Mouse (Mus musculus): Measurements from ENCODE around the gene Guca1b.
"Not testable (repeated sequence)": the region's sequence is repeated elsewhere in the genome, so short reads cannot be mapped to it uniquely, and the experiment has no call there.

Guca1b gene

DNA sequence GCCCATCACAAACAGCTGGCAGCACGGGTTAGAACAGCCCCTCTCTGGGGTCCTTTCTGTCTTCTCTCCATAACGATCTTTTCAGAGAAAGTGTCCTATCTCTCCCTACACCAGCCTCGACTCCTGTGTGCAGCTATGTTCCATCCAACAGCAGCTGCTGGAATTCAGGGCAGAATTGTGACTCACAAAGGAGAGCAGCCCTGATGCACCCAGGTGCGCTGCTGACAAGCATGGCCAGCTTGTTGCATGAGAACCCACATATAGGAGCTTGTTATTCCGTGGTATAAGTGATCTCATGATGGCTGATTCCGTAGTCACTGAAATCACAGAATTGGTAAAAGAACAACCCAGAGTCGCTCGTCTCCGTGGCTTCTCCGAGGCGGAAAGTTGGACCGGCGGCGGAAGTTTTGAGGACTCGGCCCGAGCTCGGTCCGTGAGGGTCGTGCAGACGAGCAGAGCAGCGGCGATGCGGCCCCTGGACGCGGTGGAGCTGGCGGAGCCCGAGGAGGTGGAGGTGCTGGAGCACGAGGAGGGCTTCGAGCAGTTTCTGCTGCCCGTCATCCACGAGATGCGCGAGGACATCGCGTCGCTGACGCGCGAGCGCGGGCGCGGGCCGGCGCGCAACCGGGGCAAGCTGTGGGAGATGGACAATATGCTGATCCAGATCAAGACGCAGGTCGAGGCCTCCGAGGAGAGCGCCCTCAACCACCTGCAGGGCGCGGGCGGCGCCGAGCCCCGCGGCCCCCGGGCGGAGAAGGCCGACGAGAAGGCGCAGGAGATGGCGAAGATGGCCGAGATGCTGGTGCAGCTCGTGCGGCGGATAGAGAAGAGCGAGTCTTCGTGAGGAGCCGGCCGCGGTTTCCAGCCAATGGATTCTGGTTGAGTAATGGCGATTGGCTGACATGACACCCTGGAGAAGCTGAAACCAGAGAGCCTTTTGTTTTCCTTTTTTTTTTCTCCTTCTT lies 25.0 kb downstream of the Guca1b start:
- DNase-seq, result peak; percentile 30 to 32

DNA sequence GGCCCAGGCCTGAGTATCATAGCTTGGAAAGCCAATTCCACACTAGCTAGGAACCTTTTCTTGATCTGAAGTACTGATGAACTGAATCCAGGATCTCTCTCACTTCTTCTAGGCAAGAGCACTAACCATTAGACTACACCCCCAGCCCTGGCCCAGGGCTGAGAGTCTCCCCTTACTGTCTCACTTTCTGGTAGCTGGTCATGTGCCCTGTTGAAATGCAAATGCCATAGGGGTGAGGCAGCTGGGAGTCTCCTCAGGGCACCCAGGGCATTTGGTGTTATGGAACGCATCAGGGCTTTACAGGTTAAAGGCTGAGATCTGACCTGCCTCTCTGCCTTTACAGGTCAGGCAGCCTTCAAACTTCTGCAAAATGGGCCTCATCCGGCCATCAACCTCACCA lies 35.0 kb downstream of the Guca1b start:
- no peak for DNase-seq

DNA sequence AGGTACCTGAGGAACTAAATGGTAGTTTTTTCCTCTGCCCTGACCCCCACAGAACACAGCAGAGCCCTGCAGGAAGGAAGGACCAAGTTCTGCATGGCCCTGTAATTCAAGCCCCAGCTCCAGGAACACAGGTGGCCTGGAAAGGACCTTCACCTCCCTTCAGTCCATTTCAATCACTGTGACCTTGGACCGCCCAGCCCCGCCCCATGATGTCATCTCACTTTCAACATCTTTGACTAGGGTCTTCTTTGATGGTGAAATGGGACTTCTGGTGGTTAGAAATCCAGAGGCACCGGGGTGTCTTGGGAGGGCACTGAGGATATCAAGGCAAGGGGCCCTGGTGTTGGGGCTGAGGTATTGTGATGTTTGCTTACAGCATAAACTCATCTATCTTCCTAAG lies 36.4 kb downstream of the Guca1b start:
- no peak for DNase-seq

DNA sequence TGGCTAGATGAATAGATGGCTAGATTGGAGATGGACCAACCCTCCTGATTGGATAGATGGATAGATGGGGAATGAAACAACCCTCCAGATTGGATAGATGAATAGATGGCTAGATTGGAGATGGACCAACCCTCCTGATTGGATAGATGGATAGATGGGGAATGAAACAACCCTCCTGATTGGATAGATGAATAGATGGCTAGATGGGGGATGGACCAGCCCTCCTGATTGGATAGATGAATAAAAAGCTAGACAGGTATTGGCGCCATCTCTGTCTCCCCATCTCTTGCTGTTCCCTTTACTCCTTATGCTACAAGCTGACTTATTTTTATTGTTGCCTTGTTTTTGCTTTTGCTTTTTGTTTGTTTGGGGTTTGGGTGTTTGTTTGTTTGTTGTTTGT lies 37.4 kb downstream of the Guca1b start:
- not testable (repeated sequence) for DNase-seq

DNA sequence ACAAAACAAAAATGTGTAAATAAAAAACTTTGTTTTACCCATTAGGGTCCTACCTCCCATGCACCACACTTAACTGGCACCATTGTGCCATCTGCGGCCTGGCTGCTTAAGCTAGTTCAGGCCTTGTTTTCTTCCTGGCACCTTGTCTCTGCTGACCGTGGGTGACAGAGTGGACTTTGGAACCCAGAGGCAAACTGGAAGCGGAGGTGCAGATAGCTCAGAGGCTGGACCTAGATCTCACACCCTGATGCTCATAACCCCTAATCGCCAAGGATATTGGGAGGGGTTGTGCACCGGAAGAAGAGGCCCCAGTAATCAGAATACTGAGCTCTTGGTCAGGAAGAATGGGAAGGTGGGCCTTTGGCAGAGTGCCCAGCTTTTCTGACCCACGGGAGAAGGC lies 39.0 kb downstream of the Guca1b start:
- no peak for DNase-seq

DNA sequence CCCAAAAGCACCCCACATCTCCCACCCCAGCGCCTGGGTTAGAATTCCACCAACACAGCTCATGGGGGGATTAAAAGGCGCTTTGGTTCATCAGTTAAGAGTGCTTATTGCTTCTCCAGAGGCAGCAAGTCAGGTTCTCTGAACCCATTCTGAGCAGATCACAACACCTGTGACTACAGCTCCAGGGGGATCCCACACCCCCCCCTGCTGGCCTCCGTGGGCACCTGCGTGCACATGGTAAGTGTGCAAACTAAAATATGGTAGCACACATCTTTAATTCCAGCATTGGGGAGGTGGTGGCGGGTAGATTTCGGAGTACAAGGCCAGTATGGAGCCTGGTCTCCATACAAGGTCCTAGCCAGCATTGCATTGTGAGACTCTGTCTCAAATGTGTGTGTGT lies 42.1 kb downstream of the Guca1b start:
- no peak for DNase-seq

DNA sequence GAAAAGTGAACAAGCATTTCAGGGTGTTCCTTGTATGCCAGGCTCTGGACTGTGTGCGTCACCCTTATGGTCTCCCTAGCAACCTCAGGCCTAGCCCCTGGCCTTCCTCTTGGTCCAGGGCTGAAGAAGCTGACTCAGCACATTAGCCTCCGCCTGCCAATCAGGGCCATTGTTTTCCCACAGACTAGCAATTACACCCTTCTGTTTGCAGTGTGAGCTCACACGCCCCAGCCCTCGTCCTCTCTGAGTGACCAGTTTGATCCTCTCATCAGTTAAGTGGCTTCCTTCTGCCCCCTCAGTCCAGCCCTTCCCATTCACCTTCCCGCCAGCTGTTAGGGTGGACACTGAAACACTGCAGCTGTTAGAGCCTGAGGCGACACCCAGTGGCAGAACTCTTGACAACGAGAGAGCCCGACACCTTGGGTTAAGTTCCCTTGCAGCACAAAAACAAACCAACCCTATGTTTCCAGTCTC lies 43.7 kb downstream of the Guca1b start:
- DNase-seq, result no peak

DNA sequence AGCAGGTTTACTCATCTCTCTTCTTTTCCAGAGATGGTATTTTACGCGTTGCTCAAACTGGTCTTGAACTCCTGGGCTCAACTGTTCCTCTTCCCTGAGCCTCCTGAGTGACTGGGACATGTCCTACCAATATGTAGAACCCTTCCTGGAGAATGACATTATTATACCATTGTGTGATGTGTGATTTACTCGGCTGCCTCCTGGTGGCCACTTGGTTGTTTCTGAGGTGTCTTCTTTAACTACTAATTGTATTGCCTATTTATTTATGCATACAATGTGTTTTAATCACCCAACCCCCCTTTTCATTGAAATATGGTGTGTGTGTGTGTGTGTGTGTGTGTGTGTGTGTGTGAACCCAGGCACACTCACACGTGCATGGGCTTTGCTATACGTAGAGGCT lies 45.6 kb downstream of the Guca1b start:
- no peak for DNase-seq

DNA sequence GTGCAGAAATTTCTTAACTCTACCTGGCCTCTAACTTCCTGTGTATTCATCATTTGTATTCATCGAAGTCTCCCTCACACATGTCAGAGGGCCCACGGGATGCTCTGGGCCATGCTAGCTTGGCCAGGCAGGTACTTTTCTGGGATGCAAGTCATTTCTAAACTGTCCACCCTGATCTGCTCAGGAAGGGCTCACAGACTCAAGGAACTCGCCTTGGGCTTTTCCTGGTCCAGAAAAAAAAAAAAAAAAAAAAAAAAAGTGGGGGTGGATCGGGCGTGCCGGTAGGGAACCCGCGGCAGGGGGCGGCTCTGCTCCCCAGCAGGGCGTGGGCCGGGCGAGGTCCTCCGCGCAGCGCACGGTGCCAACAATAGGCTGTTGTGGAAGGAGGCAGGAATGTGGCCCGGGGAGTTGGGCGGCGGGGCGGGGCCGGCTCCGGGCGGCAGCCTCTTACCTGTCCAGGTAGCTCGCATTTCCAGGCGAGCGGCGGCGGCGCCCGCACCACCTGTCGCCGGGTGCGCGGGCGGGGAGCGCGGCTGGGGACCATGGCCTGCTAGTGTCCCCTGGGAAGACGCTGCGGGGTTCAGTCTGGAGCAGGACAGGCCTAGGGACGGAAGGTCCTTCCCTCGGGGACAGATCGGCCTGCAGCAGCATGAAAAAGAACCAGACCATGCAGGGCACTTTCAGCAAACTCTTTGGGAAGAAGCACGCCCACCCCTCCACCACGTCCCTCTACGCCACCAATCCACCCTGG lies 51.1 kb downstream of the Guca1b start, which contains the start of gene AI661453:
Gene AI661453 (plus strand): TSS at position 460 of the 751 bp plus-strand sequence.
- peak in 1 of 2 experiments; percentile 33 for DNase-seq

DNA sequence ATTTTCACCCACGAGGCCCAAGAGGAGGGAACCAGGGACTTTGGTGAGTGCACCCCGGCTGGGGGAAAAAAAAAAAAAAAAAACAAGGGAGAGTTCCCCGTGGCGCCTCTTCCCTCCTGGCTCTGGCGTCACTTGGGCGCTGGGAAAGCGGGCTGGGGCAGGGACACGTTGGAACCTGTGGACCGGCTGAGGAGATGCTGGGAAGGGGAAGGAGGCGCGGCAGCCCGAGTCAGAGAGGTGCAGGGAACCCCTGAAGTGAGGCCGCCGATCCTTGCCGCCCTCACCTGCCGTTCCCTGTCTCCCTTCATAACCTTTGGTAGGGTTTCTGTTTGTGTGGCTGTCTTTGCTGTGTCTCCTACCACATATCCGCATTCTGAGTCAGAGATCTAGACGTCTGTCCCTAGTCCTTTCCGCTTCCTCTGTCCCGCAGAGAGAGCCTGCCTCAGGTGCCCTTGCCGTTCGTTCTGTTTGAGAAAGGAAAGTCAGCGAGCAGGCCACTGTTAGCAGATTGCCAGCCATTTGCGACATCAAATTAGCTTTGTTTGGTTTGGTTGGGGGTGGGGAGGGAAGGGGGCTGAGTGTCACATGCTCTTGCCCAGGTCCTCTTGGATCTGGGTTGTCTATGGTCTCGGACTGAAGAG lies 51.8 kb downstream of the Guca1b start, which contains the start of gene 1700001C19Rik:
Gene 1700001C19Rik (minus strand): TSS at position 470 of the 641 bp plus-strand sequence.
- DNase-seq, result no peak

DNA sequence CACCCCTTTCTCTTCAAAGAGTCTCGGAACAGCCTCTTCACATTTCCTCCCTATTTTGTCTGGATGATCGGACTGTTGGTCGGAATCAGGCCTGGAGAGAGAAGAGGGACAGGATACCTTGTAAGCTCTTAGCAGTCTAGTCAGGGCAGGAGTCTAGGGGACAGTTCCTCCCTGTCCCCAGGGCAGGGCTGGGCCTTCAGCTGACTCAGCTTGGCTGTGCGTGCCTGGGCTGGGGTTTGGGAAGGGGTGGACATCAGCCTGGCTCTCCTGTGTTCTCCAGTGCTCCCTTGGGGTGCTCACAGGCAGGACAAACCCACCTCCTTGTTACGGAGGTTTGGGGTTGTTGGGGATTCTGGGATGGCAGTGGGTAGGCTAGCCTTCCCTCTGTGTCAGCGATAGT lies 53.4 kb downstream of the Guca1b start:
- DNase-seq, result no peak

DNA sequence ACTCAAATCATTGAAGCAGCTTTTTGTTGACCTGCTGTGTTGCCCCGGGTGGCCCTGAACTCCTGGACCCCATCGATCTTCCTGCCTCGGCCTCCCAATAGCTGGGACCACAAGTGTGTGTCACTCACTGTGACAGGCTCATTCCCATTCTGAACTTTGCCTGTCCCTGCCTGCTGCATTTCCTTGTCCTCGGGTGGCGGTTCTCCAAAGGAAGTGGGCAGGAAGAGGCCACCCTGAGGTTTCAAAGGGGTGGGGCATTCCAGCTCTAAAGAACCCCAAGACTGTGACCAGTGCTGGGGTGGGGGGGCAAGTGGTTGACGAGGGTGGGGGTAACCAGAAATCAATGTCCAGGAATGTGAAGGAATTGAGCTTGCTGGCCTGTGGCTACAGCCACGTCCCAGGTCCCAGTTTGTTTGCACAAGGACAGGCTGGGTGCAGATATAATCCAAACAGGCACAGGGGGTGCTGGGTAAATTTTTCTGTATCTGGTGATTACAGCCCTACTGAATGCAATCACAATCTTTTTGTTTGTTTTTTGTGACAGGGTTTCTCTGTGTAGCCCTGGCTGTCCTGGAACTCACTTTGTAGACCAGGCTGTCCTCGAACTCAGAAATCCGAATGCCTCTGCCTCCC lies 54.3 kb downstream of the Guca1b start:
- no peak for DNase-seq

DNA sequence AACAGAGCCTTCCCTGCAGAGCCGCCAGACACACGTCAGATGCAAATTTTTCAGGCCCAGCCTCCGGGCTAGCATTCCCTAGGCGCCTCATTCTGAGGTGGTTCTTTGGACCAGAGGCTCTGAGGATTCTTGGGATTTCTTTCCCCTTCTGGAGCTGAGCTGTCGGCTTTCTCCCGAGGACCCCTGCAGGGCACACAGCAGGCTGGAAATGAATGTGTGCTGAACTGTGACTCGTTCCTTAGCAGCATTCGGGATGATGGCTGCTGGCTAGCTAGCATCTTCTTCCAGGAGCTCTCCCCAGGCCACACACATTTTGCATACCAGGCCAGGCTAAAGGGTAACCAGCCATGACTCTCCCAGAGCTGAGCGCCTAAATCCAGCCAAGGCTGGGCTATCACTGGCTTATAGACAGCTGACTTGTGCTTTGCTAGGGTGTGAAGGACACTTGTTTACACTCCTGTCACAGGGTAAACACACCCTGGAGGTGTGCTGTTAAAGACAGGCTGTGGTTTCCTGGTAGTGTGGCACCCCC lies 55.2 kb downstream of the Guca1b start:
- DNase-seq, result no peak

DNA sequence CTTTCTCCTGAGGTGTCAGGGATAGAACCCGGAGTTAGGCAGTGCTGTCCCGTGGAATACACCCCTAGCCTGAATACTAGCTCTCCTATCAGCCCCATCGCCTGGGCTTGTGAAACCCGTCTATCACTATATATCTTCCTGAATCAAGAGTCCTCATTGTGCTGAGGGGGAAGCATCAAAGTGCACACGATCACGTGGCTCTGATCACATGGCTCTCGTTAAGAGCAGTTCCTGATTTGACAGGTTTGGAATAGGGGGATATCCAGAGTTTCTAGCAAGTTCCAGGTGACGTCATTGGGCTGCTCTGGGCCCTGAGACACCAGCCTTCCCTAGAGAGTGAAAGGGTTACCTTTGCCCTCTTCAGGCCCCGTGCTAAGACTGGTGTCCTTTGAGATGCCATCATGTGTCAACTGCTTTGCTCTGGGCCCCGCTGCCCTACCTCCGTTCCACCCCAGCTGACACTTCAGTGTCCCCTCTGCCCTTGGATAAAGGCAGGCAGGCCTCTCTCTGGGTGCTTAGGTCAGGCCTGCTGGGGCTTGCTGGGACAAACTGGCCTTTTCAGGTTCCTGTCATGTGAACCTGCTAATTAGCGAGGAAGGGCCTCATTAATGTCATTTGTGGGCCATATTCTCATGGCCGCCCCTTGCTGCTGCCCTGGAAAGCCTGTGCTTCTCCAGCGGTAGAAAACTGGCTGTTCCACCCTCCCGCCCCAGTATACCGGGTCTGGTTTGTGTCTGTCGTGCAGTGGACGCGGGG lies 56.3 kb downstream of the Guca1b start:
- no peak for DNase-seq

DNA sequence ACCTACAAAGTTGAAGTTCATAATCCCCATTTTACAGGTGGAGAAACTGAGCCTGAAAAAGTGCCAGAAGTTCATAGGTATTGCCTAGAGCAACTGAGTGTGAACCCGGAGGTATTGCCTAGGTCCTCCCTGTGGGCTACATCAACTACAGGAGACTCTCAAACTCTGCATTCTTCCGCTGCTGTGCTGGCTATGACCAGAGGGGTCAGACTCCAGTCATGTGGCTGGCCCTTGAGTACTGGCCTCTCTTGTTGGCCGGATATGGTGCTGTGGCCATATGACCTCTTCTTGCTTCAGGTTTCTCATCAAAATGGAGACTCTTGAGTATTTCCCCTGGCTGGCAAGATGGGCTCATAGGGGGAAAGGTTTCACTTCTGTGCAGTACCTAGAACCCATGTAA lies 57.1 kb downstream of the Guca1b start:
- no peak for DNase-seq
